Mouse (Mus musculus) fibroblast of lung, adult 2 months (primary cell): ENCODE results near the gene Wdr59.

ENCODE experiments used
- DNase-seq: peaks from one replicate; pipeline ENCODE4 v3.0.0-alpha.2; 2011; ENCODE audit warnings: low read depth

Wdr59 gene

DNA sequence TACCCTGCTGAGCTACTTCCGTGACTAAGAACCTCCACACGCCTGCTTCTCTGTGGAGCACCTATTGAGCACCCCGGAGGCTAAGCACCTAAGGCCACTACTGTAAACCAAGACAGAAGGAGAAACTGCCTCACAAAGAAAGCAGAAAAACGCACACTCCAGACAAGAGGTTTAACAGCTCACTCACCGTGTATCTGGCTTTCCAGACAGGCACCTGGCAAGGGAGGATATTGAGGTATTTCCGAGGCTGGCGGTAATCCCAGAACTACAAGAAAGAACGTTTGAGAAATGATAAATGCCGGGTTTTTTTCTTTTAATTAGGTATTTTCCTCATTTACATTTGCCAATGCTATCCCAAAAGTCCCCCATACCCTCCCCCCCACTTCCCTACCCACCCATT is 29.4 kb downstream of the Wdr59 start:
- no peak for DNase-seq

- DNase-seq: no peak
Measured at GRCm38 (mm10) chr8:111491191-111491590, 30.7 kb downstream of the Wdr59 start.

GRCm38 (mm10) chr8:111490034-111490591 is 31.8 kb downstream of the Wdr59 start:
- DNase-seq: no peak

- DNase-seq: no peak
Measured at GRCm38 (mm10) chr8:111480691-111481090, 41.2 kb downstream of the Wdr59 start.

- DNase-seq: peak; percentile 55
Measured at GRCm38 (mm10) chr8:111477761-111478465, 44.0 kb downstream of the Wdr59 start.

DNA sequence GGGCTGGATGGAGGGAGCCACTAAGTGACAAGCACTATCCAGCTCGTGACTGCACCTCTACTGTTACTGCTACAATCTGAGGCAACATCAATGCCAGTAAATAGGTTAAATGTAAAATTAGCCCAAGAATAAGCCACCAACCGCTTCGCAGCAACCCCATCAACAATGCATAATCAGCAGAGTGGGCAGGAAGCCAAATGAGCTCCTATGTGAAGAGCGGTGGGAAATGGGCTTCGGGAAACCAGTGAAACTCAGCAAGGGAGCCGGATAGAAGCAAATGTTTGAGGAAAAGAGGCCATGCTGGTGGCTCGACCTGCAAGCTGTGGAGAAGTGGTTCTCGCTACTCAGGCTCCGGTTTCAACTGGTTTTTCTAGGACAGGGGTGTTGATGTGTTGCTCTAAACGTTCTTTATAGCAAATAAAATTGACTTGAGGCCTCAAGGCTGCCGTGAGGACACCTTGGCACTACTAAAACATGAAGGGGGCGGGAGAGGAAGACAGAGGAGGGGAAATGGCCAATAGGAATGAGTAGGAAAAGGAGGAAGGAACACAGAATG is 50.3 kb downstream of the Wdr59 start:
- DNase-seq: no peak

DNA sequence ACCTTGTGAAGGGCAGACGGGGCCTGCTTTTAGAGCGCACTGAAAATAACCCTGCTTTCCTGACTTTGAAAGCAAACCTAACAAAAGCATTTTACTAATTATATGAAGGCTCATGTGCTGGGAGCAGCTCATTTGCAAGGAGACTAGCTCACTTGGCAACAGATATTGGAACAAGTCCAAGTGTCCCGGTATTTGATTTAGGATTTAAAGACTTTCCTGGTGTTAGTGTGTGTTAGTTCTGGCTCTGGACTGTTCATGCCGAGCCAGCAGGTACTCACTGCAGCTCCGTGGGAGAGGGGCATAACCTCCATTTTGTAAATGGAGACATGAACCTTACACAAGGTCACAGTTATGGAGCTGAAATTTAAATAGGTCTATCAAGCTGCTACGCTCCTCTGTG is 52.9 kb downstream of the Wdr59 start:
- no peak for DNase-seq

DNA sequence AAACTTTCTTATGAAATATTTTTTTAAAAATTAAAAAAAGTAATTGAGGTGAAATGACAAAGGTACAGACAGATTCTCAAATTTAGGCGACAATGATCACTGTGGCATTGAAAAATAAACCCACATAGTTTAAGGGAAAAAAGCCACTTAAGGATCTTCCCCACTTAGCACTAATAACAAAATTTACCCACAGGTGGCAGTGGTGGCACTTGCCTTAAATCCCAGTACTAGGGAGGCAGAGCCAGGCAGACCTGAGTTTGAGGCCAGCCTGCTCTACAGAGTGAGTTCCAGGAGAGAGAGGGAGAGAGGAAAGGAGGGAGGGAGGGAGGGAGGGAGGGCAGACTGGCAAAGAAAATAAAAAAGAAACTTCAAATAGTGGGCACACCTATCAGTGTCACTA is 56.6 kb downstream of the Wdr59 start:
- no peak for DNase-seq

- DNase-seq: peak; percentile 46
Measured at GRCm38 (mm10) chr8:111464526-111464925, 57.4 kb downstream of the Wdr59 start.

DNA sequence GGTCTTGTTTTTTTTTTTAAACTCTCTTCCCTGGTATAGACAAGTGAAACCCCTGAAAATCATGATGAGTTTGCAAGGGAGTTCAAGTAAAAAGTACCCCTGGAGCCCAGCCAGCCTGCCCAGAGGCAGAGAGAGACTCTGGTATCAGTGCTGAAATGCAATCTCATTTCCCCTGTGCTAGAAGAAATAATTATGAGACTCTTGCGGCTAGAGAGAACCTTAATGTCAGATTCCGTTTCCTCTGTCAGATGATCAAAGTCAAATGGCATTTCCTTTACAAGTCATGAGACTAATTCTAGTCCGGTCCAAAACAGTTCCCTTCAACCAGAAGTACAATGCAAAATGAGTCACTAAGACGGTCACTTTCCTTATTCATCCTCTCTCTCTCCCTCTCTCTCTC is 72.2 kb downstream of the Wdr59 start:
- DNase-seq: no peak

DNA sequence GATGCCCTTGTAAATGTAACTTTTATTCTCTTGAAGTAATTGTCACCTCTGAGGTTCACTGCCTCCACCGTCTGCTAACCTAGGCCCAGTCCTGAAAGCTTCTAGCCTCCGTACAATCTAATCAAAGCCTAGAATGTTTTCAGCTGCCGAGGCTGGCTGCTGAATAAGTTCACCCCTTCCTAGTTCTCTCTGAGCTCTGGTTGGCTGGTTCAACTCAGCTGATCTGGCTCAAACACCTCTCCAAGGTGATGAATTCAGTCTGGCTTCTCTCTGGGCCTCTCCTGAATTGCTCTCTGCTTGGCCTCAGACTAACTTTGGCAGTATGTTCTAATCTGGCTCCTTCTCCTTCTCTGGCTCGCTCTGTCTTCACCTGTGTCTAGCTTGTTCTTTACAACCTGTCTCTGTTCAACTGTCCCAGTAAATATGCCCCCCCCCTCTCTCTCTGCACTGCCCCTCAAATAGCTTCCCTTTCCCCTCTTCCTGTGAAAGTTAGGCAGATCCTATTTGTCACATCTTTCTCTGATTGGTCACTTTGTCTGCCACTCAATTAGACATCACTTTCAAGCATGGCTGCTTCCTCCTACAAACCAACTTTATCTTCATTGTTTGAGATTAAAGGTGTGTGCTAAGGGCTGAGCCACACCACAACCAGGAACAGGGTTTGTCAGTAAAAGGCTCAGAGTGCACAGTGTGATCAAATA is 75.8 kb downstream of the Wdr59 start:
- no peak for DNase-seq

DNA sequence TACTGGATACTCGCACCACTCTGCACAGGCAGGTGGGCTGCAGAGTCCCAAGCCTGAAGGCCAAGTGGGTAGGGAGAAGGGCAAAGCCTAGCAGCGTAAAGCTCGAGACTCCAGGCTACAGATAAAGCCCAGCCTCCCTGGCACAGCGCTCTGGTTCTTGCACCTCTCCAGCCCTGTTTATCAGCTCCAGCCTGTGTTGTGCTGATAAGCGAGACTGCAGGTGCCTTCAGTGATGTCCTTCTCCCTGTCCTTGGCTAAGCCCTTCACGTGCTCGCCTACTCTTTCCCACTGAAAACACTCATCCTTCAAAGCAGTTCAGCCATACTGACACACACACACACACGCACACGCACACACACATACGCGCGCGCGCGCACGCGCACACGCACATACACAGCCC is 76.3 kb downstream of the Wdr59 start:
- DNase-seq: no peak

DNA sequence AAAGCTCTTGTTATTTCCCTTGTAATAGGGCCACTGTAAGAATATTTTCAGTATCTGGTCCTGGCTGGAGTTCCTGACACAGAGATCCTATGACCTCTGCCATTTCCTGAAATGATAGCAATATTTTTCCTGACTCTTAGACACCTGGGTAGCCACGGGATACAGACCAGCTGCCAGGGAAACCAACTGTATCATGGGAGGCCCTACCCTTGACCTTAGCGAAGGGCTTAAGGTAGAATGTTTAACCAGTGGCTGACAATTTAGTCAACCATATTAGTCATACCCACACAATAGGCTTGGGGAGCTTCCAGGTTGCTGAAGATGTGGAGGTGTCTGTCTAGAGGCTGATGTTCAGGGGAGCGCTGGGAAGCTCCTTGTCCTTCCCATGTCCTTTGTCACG is 77.6 kb downstream of the Wdr59 start:
- no peak for DNase-seq

- DNase-seq: peak; percentile 58
Measured at GRCm38 (mm10) chr8:111439189-111439588, 82.7 kb downstream of the Wdr59 start.

- no peak for DNase-seq
Measured at GRCm38 (mm10) chr8:111435071-111435828, 86.6 kb downstream of the Wdr59 start.

GRCm38 (mm10) chr8:111424646-111425045 is 97.2 kb downstream of the Wdr59 start:
- no peak for DNase-seq

- no peak for DNase-seq
Measured at GRCm38 (mm10) chr8:111424181-111424580, 97.7 kb downstream of the Wdr59 start.

- DNase-seq: no peak
Measured at GRCm38 (mm10) chr8:111422614-111423013, 99.3 kb downstream of the Wdr59 start.

DNA sequence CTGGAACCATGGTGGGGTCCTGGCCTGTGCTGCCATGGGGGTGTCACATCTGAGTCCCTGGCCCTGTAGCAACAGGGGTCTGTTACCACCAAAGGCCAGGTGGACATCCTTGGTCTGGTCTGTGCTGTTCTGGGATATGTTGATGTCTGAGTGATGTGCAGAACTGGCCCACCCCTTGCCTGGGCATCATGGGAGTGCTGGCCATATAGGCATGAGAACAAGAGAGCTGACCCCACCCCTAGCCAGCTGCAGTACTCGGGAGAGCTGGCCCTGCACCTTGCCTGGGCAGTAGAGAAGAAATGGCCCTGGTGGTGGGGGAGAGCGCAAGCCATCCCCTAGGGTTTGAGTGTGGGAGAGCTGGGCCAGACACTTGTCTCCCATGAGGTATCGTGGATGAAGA is 102.7 kb downstream of the Wdr59 start:
- DNase-seq: no peak

DNA sequence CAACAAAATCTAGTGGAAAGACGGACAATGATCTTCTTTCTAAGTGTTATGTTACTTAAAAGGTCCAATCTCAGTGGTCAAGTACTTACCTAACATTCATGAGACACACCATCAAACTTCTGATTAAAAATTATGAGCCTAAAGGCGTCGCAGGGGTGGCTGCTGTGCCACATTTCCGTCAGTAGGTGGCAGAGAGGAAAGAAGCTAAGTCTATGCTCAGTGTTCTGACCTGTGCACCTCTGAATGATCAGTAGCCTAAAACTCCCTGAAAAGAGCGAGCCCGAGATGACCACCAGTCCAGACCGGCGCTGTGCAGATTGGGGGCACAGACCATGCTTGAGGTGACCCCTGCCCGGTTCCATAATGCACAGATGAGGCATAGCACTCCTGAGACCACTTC is 103.3 kb downstream of the Wdr59 start:
- no peak for DNase-seq

GRCm38 (mm10) chr8:111417222-111417621 is 104.7 kb downstream of the Wdr59 start:
- DNase-seq: no peak

DNA sequence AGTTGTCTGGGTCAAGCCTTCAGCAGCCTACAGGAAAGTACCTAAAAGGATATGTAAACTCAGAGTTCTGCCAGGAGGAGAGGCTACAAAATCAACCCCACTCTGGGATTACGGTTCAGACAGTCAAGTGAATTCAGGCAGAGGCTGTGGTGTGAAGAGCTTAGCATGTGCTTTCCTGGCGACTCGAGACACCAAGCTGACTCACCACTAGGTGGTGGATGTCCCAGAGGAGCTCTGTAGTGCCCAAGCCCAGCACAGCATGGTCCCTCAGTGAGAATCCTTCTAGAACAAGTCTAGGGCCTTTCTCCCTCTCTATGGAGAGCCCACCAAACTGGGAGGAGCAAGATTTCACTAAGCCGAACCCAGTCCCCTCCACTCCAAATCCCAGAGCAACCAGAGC is 118.5 kb downstream of the Wdr59 start:
- DNase-seq: no peak
